Mouse (Mus musculus): ENCODE results near the gene Irf2.

Irf2 gene

GRCm38 (mm10) chr8:46739003-46739949, at the start of gene Irf2:
Gene Irf2, plus strand, starts transcription at chr8:46739732.
- peak; percentile 100 for DNase-seq

GRCm38 (mm10) chr8:46690111-46690510, 49.4 kb upstream of the Irf2 start:
- DNase-seq = peak; percentile 55

- DNase-seq = peak; percentile 51
Observed at GRCm38 (mm10) chr8:46690581-46690980, 49.0 kb upstream of the Irf2 start.

DNA sequence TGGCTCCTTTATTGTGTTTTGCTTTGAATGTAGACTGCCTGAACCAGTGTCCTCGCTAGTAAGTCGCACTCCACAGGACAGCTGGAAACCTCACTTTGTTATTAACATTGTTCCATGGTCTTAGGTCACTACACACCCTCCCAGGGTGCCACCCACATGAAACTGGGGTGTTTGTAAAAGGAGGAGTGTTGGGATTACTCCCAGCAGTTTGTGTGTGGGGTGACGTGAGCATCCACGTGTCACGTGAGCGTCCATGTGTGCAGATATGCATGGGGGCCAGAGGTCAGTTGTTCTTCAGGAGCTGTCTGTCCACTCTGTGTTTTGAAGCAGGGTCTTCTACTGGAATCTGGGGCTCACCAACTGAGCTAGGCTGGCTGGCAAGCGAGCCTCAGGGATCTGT, 48.2 kb upstream of the Irf2 start:
- peak; percentile 85 for DNase-seq

GRCm38 (mm10) chr8:46696256-46697041, 43.1 kb upstream of the Irf2 start:
- DNase-seq = peak; percentile 4

- peak; percentile 58 for DNase-seq
Observed at GRCm38 (mm10) chr8:46697566-46697965, 42.0 kb upstream of the Irf2 start.

GRCm38 (mm10) chr8:46698162-46698561, 41.4 kb upstream of the Irf2 start:
- DNase-seq = peak; percentile 15

DNA sequence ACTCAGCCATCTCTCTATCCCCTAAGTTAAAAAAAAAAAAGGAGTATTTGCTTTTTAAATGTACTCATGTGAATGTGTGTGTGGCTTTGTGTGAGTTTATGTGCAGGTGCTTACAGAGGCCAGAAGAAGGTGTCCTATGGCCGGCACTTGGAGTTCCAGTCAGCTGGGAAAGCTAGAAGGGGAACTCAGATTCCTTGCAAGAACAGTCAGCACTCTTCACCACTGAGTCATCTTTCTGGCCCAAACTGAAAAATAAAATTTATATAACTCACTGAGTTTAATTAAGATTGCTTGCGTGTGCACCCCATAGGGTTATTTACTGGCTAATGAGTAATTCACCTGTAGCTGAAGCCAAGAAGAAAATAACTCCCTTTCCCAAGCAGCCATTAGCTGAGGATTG, 34.4 kb upstream of the Irf2 start:
- no peak for DNase-seq

DNA sequence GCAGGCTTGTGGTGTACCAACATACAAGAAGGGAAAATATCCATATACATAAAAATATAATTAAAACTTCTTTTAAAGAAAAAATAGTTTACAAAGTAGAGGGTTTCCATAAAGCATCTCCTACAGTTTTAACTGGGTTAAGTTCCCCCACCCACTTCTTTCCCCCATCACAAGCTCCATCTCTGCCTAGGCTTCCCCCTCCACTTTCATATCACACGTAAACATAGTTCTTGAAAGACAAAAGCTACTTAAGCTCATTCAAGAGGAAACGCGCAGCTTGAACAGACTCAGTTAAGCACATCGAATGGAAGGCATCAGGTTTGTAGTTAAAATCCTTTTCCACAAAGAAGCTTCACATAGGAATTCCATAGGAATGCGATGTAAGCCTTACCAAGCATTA, 32.8 kb upstream of the Irf2 start:
- no peak for DNase-seq

GRCm38 (mm10) chr8:46709302-46709701, 30.2 kb upstream of the Irf2 start:
- no peak for DNase-seq

DNA sequence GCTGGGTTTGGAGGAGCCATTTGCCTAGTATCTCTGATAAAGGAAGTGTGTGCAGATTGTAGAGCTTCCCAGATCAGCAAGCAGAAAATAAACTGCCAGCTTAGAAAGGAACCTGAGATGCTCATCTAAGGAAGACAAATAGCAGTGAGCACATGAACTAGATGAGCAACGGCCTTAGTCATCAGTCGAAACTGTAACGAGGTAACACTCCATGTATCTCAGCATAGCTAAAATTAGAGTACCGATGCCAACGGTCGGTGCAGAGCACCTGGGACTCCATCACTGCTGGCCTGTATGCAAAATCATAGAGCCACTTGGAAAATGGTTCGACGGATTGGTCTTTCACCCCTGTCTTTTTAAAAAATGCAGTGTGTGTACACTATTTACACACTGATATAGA, 29.2 kb upstream of the Irf2 start:
- no peak for DNase-seq

GRCm38 (mm10) chr8:46711496-46711895, 28.0 kb upstream of the Irf2 start:
- DNase-seq = no peak

DNA sequence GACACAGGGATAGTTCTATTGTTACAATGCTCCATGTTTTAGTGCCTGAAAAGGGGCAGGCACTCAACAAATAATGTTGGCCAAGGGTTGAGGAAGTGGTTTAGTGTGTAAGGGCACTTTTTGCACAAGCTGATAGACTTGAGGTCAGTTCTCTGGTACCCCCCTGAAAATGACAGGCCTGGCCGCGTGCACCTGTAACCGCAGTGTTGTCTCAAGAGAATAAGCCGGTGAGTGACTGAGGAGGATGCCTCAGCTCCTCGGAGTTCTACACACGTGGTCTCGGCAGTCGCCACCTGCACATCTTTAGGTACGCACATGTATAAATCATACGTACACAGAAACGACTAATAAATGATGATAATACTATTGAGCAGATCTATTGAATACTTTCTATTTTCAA, 26.4 kb upstream of the Irf2 start:
- DNase-seq = peak; percentile 90

DNA sequence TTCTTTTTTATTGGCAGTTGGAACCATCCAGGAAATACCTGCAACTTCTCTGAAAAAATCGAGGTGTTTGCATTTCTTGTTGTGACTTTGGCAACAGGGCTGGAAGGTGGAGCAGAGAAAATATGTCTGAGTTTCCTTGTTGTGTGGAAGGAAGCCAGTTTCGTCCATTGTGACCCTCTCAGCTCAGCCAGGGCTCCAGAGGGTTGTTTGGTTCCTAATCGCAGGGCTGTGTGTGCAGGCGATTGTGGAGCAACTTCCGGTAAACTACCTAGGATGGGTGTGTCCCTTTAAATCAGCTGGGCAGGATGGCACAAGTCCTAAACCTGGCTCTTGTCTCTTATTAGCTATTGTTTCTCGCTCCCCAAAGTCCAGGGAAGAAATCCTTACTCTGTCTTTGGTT, 25.7 kb upstream of the Irf2 start:
- DNase-seq = peak; percentile 94

- peak; percentile 84 for DNase-seq
Observed at GRCm38 (mm10) chr8:46714400-46714799, 25.1 kb upstream of the Irf2 start.

DNA sequence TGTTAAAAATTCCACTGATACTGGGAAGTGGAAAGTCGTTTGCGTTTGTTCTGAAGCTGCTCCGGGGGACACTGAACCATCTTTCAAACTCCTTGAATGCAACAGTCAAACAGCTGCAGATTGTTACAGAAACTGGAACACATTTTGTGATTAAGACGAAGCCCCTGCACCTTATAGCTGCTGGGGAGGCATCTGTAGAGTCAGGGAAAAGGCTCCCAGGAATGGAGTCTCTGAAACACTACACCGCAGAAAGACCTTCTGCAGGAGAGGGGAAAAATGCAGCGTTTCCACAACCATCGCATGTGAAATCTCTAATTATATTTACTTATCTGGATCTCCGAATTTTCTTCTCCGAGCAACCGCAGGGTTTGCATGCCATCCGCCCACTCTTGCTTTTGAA, 23.1 kb upstream of the Irf2 start:
- no peak for DNase-seq

- no peak for DNase-seq
Observed at GRCm38 (mm10) chr8:46717170-46717569, 22.4 kb upstream of the Irf2 start.

GRCm38 (mm10) chr8:46718301-46718700, 21.2 kb upstream of the Irf2 start:
- no peak for DNase-seq

GRCm38 (mm10) chr8:46718747-46719146, 20.8 kb upstream of the Irf2 start:
- no peak for DNase-seq

GRCm38 (mm10) chr8:46720656-46721055, 18.9 kb upstream of the Irf2 start:
- no peak for DNase-seq

GRCm38 (mm10) chr8:46721065-46721845, 18.3 kb upstream of the Irf2 start:
- DNase-seq = no peak

- no peak for DNase-seq
Observed at GRCm38 (mm10) chr8:46722536-46722935, 17.0 kb upstream of the Irf2 start.

GRCm38 (mm10) chr8:46726383-46726782, 13.1 kb upstream of the Irf2 start:
- DNase-seq = no peak

All from heart, adult 11 months (tissue).